Mouse (Mus musculus) myocyte (in vitro differentiated cells): ENCODE measurements around the gene Hpca. TPM values are rescaled to one million over a fixed set of nuclear protein-coding genes. Genes with fewer than 3 reads are reported as not detected.

ENCODE experiments used
- H3K27me3 ChIP-seq: one replicate; pipeline ENCODE4 v1.6.1; 2011; ENCODE audit not compliant: control insufficient read depth, insufficient read depth, insufficient read length
- H3K36me3 ChIP-seq: one replicate; pipeline ENCODE4 v1.6.1; 2011; ENCODE audit not compliant: control insufficient read depth, insufficient read depth
- H3K4me2 ChIP-seq: one replicate; pipeline ENCODE4 v1.6.1; 2011; ENCODE audit warnings: low read depth, control low read depth
- H3K4me3 ChIP-seq: one replicate; pipeline ENCODE4 v1.5.1; 2011; ENCODE audit warnings: mild to moderate bottlenecking, control low read depth, moderate library complexity
- H3K79me2 ChIP-seq: one replicate; pipeline ENCODE4 v1.6.1; 2011; ENCODE audit not compliant: control insufficient read depth, insufficient read depth
- H3ac ChIP-seq: one replicate; pipeline ENCODE4 v1.6.1; 2011; ENCODE audit not compliant: control insufficient read depth, insufficient read length
- CEBPB ChIP-seq: IDR thresholded peaks from 2 replicates; pipeline ENCODE4 v1.6.1; 2011; ENCODE audit warnings: mild to moderate bottlenecking, moderate library complexity; ENCODE audit not compliant: poor library complexity, insufficient read depth, severe bottlenecking
- E2F4 ChIP-seq: IDR thresholded peaks from one replicate; pipeline ENCODE4 v1.6.1; 2011; ENCODE audit warnings: mild to moderate bottlenecking, control low read depth, moderate library complexity; ENCODE audit not compliant: insufficient read depth
- MAX ChIP-seq: IDR thresholded peaks from one replicate; pipeline ENCODE4 v1.6.1; 2011; ENCODE audit warnings: low read depth, mild to moderate bottlenecking, control low read depth
- MYOD1 ChIP-seq, 3 experiments: IDR thresholded peaks; one replicate each; pipeline ENCODE4 v1.6.1; 2011; ENCODE audit warnings: control low read depth in 2 of 3, low read depth in 2 of 3, mild to moderate bottlenecking in 2 of 3, moderate library complexity in 1 of 3; ENCODE audit not compliant: insufficient read length in 2 of 3, control insufficient read depth in 1 of 3
- MYOG ChIP-seq, 3 experiments: IDR thresholded peaks; one replicate each; pipeline ENCODE4 v1.6.1; 2011; ENCODE audit warnings: control low read depth in 2 of 3, low read depth in 2 of 3, mild to moderate bottlenecking in 2 of 3; ENCODE audit not compliant: insufficient read length in 2 of 3, control insufficient read depth in 1 of 3, insufficient read depth in 1 of 3
- POLR2A ChIP-seq: IDR thresholded peaks from one replicate; pipeline ENCODE4 v1.6.1; 2011; ENCODE audit warnings: low read depth, mild to moderate bottlenecking, control low read depth, moderate library complexity; ENCODE audit not compliant: insufficient read length
- POLR2AphosphoS2 ChIP-seq: IDR thresholded peaks from one replicate; pipeline ENCODE4 v1.6.1; 2011; ENCODE audit warnings: low read depth, control low read depth; ENCODE audit not compliant: insufficient read length
- REST ChIP-seq: IDR thresholded peaks from one replicate; pipeline ENCODE4 v1.6.1; 2011; ENCODE audit warnings: mild to moderate bottlenecking, control low read depth, moderate library complexity; ENCODE audit not compliant: insufficient read depth, insufficient read length
- SRF ChIP-seq: IDR thresholded peaks from one replicate; pipeline ENCODE4 v1.6.1; 2011; ENCODE audit warnings: low read depth; ENCODE audit not compliant: control insufficient read depth, insufficient read length
- TCF12 ChIP-seq: IDR thresholded peaks from one replicate; pipeline ENCODE4 v1.6.1; 2011; ENCODE audit warnings: mild to moderate bottlenecking, control low read depth; ENCODE audit not compliant: poor library complexity, insufficient read depth, severe bottlenecking
- TCF3 ChIP-seq: IDR thresholded peaks from one replicate; pipeline ENCODE4 v1.6.1; 2011; ENCODE audit warnings: low read depth, control low read depth; ENCODE audit not compliant: insufficient read length
- USF1 ChIP-seq: IDR thresholded peaks from one replicate; pipeline ENCODE4 v1.6.1; 2011; ENCODE audit warnings: low read depth, mild to moderate bottlenecking, control low read depth, moderate library complexity
- polyA plus RNA-seq: library from polyadenylated mRNA; unstranded; fragments of >200 nt; fragmentation: generic; extraction: Trizol; gene quantifications from one replicate; pipeline ENCODE4 v1.2.1, GENCODE M21; 2012; ENCODE audit warnings: missing spikeins

Gene Hpca
- polyA plus RNA-seq, 1 experiment = 0.12 TPM

GRCm38 (mm10) chr4:129157541-129157940 is 35.7 kb upstream of the Hpca start:
- H3K27me3 ChIP-seq = no peaks in the 10 kb centered on the region
- no peaks in the 10 kb centered on the region for H3K79me2 ChIP-seq
- H3K4me3 ChIP-seq = no peak overlapping the region
- H3K4me2 ChIP-seq = no peak overlapping the region
- no peak for TF ChIP-seq TCF3
- H3K36me3 ChIP-seq = peaks cover 27% of the 10 kb centered on the region
- no peak overlapping the region for H3ac ChIP-seq

GRCm38 (mm10) chr4:129151276-129151811 is 29.5 kb upstream of the Hpca start:
- Histone ChIP-seq H3K4me3 (no peak overlapping the region), H3K36me3 (peaks cover 45% of the 10 kb centered on the region), H3K79me2 (no peaks in the 10 kb centered on the region), H3K4me2 (no peak overlapping the region), H3K27me3 (no peaks in the 10 kb centered on the region), H3ac (no peak overlapping the region)
- TF ChIP-seq MYOG (IDR thresholded peaks at IDR 0.05; ENCODE audit: control insufficient read depth in 1 of 3, insufficient read depth in 1 of 3, insufficient read length in 2 of 3, low read depth in 2 of 3) (no peak), MAX (no peak), E2F4 (no peak), CEBPB (no peak), TCF3 (no peak), MYOD1 (IDR thresholded peaks at IDR 0.05; ENCODE audit: control insufficient read depth in 1 of 3, insufficient read length in 2 of 3, low read depth in 2 of 3) (no peak), TCF12 (no peak), USF1 (no peak)

- Histone ChIP-seq H3K27me3 (no peaks in the 10 kb centered on the region), H3K79me2 (no peaks in the 10 kb centered on the region), H3K36me3 (peaks cover 27% of the 10 kb centered on the region), H3K4me3 (no peak overlapping the region), H3ac (no peak overlapping the region), H3K4me2 (no peak overlapping the region)
- TF ChIP-seq MYOG (IDR thresholded peaks at IDR 0.05; ENCODE audit: control insufficient read depth in 1 of 3, insufficient read depth in 1 of 3, insufficient read length in 2 of 3, low read depth in 2 of 3) (no peak), REST (no peak), SRF (no peak), USF1 (no peak), TCF12 (no peak), CEBPB (no peak), MAX (no peak), E2F4 (no peak), MYOD1 (IDR thresholded peaks at IDR 0.05; ENCODE audit: control insufficient read depth in 1 of 3, insufficient read length in 2 of 3, low read depth in 2 of 3) (no peak), TCF3 (no peak), POLR2AphosphoS2 (no peak), POLR2A (no peak)
Measured at GRCm38 (mm10) chr4:129149321-129149720, 27.5 kb upstream of the Hpca start.

- H3K4me3 ChIP-seq = no peak overlapping the region
- H3K4me2 ChIP-seq = no peak overlapping the region
- no peaks in the 10 kb centered on the region for H3K27me3 ChIP-seq
- H3K36me3 ChIP-seq = peaks cover 19% of the 10 kb centered on the region
- H3ac ChIP-seq = no peak overlapping the region
- H3K79me2 ChIP-seq = no peaks in the 10 kb centered on the region
- TF ChIP-seq POLR2AphosphoS2 (no peak), MAX (no peak), MYOD1 (IDR thresholded peaks at IDR 0.05; ENCODE audit: control insufficient read depth in 1 of 3, insufficient read length in 2 of 3, low read depth in 2 of 3) (no peak), E2F4 (no peak), TCF12 (no peak), MYOG (IDR thresholded peaks at IDR 0.05; ENCODE audit: control insufficient read depth in 1 of 3, insufficient read depth in 1 of 3, insufficient read length in 2 of 3, low read depth in 2 of 3) (no peak), SRF (no peak), TCF3 (no peak), CEBPB (no peak), POLR2A (no peak), USF1 (no peak), REST (no peak)
Measured at GRCm38 (mm10) chr4:129147552-129148103, 25.8 kb upstream of the Hpca start.

GRCm38 (mm10) chr4:129146392-129146791 is 24.6 kb upstream of the Hpca start:
- no peak overlapping the region for H3ac ChIP-seq
- H3K36me3 ChIP-seq = peaks cover 9% of the 10 kb centered on the region
- H3K27me3 ChIP-seq = no peaks in the 10 kb centered on the region
- no peak overlapping the region for H3K4me2 ChIP-seq
- no peak overlapping the region for H3K4me3 ChIP-seq
- TF ChIP-seq SRF (no peak), CEBPB (no peak), MYOD1 (IDR thresholded peaks at IDR 0.05; ENCODE audit: control insufficient read depth in 1 of 3, insufficient read length in 2 of 3, low read depth in 2 of 3) (no peak), USF1 (no peak), MYOG (IDR thresholded peaks at IDR 0.05; ENCODE audit: control insufficient read depth in 1 of 3, insufficient read depth in 1 of 3, insufficient read length in 2 of 3, low read depth in 2 of 3) (no peak), REST (no peak), POLR2AphosphoS2 (no peak), E2F4 (no peak), POLR2A (no peak), TCF12 (no peak), MAX (no peak), TCF3 (no peak)
- H3K79me2 ChIP-seq = no peaks in the 10 kb centered on the region
